28 mouse cellular contexts compared by ENCODE assay signal in genomic region chr13:57407666-57408065, GRCm38 (mm10).
"Had no signal": no experiment of that assay in that cellular context is flagged by ENCODE, and none has a peak within 500 bp of the region (broad histone marks: within the 10 kb centered on the region; RNA-seq: fewer than 3 reads in every experiment).

No protein-coding gene starts in this region.

- H3K9me3 ChIP-seq: heart, embryonic 12.5 days; heart, embryonic 13.5 days; heart, embryonic 15.5 days; hindbrain, embryonic 10.5 days; hindbrain, embryonic 12.5 days; hindbrain, embryonic 13.5 days; hindbrain, embryonic 15.5 days; intestine, embryonic 15.5 days; kidney, embryonic 15.5 days had no signal

- H3K4me1 ChIP-seq: heart, embryonic 15.5 days; hindbrain, embryonic 12.5 days; hindbrain, embryonic 13.5 days; hindbrain, embryonic 15.5 days; intestine, embryonic 15.5 days; kidney, embryonic 15.5 days had no signal

- DNase-seq: heart, postnatal 10 days; heart, postnatal 14 days; kidney, adult 11 months; kidney, adult 18-20 months; kidney, adult 2 months; kidney, adult 8-10 months; kidney, adult 9 months; kidney, postnatal 10 days; kidney, postnatal 14 days; kidney, postnatal 25 days; kidney, postnatal 36 days; kidney, postnatal 4 days; layer of hippocampus, adult 9-11 months; layer of hippocampus, postnatal 36 days had no signal

- H3K27me3 ChIP-seq: heart, embryonic 12.5 days; heart, embryonic 13.5 days; heart, embryonic 15.5 days; hindbrain, embryonic 12.5 days; hindbrain, embryonic 13.5 days; hindbrain, embryonic 15.5 days; intestine, embryonic 15.5 days; kidney, embryonic 15.5 days had no signal

- H3K27ac ChIP-seq: heart, embryonic 13.5 days; heart, embryonic 15.5 days; hindbrain, embryonic 10.5 days; hindbrain, embryonic 12.5 days; hindbrain, embryonic 13.5 days; hindbrain, embryonic 14.5 days; hindbrain, embryonic 15.5 days; hindbrain, postnatal 0 days; intestine, embryonic 15.5 days; kidney, embryonic 15.5 days; kidney, postnatal 0 days; layer of hippocampus, adult 2 months; left cerebral cortex, adult 2 months had no signal

- H3K4me3 ChIP-seq: heart, embryonic 12.5 days; heart, embryonic 13.5 days; heart, embryonic 15.5 days; hindbrain, embryonic 10.5 days; hindbrain, embryonic 12.5 days; hindbrain, embryonic 13.5 days; hindbrain, embryonic 15.5 days; intestine, embryonic 15.5 days; kidney, embryonic 15.5 days; layer of hippocampus, adult 2 months; left cerebral cortex, adult 2 months had no signal

- H3K36me3 ChIP-seq: heart, embryonic 12.5 days; heart, embryonic 13.5 days; heart, embryonic 15.5 days; hindbrain, embryonic 10.5 days; hindbrain, embryonic 12.5 days; hindbrain, embryonic 13.5 days; hindbrain, embryonic 15.5 days; intestine, embryonic 15.5 days; kidney, embryonic 15.5 days had no signal
